Mouse (Mus musculus): ENCODE data around the gene Orc5. TPM values are rescaled to one million over a fixed set of nuclear protein-coding genes. Genes with fewer than 3 reads are reported as not detected.

The Orc5 gene
- total RNA-seq, 2 experiments from 2014 or later = 9.3 to 11.9 TPM

- DNase-seq = no peak
- intact Hi-C loops (cut with DNase I) = no loop called here
Measured at GRCm38 (mm10) chr5:22449492-22449891, 100.7 kb downstream of the Orc5 start.

Other genes starting within 250 kb of the Orc5 start
- 1 to 10 TPM; 3.2 to 3.8 TPM for gene Reln, start 205.7 kb downstream of the Orc5 start, total RNA-seq (2021)
- gene Lhfpl3, start 195.6 kb upstream of the Orc5 start, total RNA-seq (2021) = under 1 TPM; 0.10 to 0.12 TPM

Measured in heart, postnatal 10 days (tissue).